Mouse (Mus musculus) v-Abl transformed pro-B cells (cell line): Measurements from ENCODE around the gene Tcl1b2.
"Not testable (repeated sequence)": the region's sequence is repeated elsewhere in the genome, so short reads cannot be mapped to it uniquely, and the experiment has no call there.

ENCODE experiments used
- in situ Hi-C, 2 experiments: fragments of 400-800 bp; cut with MboI; formaldehyde crosslinking; loops; one replicate each; pipeline ENCODE4 v1.15.1; 2025; ENCODE audit not compliant: unreplicated experiment in 2 of 2

Gene Tcl1b2

GRCm38 (mm10) chr12:105158842-105159241, 13.0 kb downstream of the Tcl1b2 start:
- in situ Hi-C loops: no loop called here

- in situ Hi-C loops: no loop called here
Observed at GRCm38 (mm10) chr12:105159390-105159789, 13.6 kb downstream of the Tcl1b2 start, which contains the start of gene Tcl1b1. Tcl1b1 (plus strand) TSS chr12:105159690.

- in situ Hi-C loops: no loop called here
Observed at GRCm38 (mm10) chr12:105166734-105167133, 20.9 kb downstream of the Tcl1b2 start.

- in situ Hi-C loops: no loop called here
Observed at GRCm38 (mm10) chr12:105173366-105173765, 27.6 kb downstream of the Tcl1b2 start.

- in situ Hi-C loops: not testable (repeated sequence)
Observed at GRCm38 (mm10) chr12:105174318-105174717, 28.5 kb downstream of the Tcl1b2 start.

- in situ Hi-C loops: not testable (repeated sequence)
Observed at GRCm38 (mm10) chr12:105176044-105176443, 30.2 kb downstream of the Tcl1b2 start, which contains the start of gene Tcl1b5. Tcl1b5 (plus strand) TSS chr12:105176344.

GRCm38 (mm10) chr12:105181040-105181644, 35.3 kb downstream of the Tcl1b2 start:
- in situ Hi-C loops: not testable (repeated sequence)

- in situ Hi-C loops: not testable (repeated sequence)
Observed at GRCm38 (mm10) chr12:105188980-105189379, 43.2 kb downstream of the Tcl1b2 start.

- in situ Hi-C loops: not testable (repeated sequence)
Observed at GRCm38 (mm10) chr12:105190743-105191142, 44.9 kb downstream of the Tcl1b2 start, which contains the start of gene Tcl1b3. Tcl1b3 (plus strand) TSS chr12:105191043.

GRCm38 (mm10) chr12:105199684-105200497, 54.1 kb downstream of the Tcl1b2 start:
- in situ Hi-C loops: not testable (repeated sequence)

GRCm38 (mm10) chr12:105201657-105202056, 55.8 kb downstream of the Tcl1b2 start, which contains the start of gene Tcl1b4:
Tcl1b4 (plus strand) TSS chr12:105201957.
- in situ Hi-C loops: not testable (repeated sequence)
